ENCODE assay signal across 19 mouse cellular contexts in genomic region chr1:41141992-41142391, GRCm38 (mm10).
"Had no signal": no experiment of that assay in that cellular context is flagged by ENCODE, and none has a peak within 500 bp of the region (broad histone marks: within the 10 kb centered on the region; RNA-seq: fewer than 3 reads in every experiment).

No protein-coding gene starts in this region.

- H3K4me1 ChIP-seq: liver, embryonic 15.5 days; lung, embryonic 15.5 days; megakaryocyte, embryonic 14.5 days; neural tube, embryonic 15.5 days had no signal

- H3K27ac ChIP-seq: liver, embryonic 15.5 days; lung, embryonic 15.5 days; macrophage; midbrain, embryonic 13.5 days; midbrain, embryonic 15.5 days; neural tube, embryonic 13.5 days; neural tube, embryonic 15.5 days had no signal

- H3K27me3 ChIP-seq: liver, embryonic 15.5 days; lung, embryonic 15.5 days; megakaryocyte, embryonic 14.5 days; midbrain, embryonic 13.5 days; midbrain, embryonic 15.5 days; neural tube, embryonic 13.5 days; neural tube, embryonic 15.5 days had no signal

- H3K9me3 ChIP-seq: liver, embryonic 15.5 days; lung, embryonic 15.5 days; midbrain, embryonic 13.5 days; midbrain, embryonic 15.5 days; neural tube, embryonic 13.5 days; neural tube, embryonic 15.5 days had no signal

- H3K4me3 ChIP-seq: liver, embryonic 15.5 days; lung, embryonic 15.5 days; megakaryocyte, embryonic 14.5 days; midbrain, embryonic 13.5 days; midbrain, embryonic 15.5 days; neural tube, embryonic 13.5 days; neural tube, embryonic 15.5 days had no signal

- H3K9ac ChIP-seq: liver, embryonic 15.5 days; liver, postnatal 0 days; lung, embryonic 15.5 days; midbrain, embryonic 13.5 days; midbrain, embryonic 15.5 days; neural tube, embryonic 13.5 days; neural tube, embryonic 15.5 days had no signal

- H3K4me2 ChIP-seq: liver, embryonic 15.5 days; lung, embryonic 15.5 days; midbrain, embryonic 11.5 days; midbrain, embryonic 13.5 days; midbrain, embryonic 15.5 days; neural tube, embryonic 13.5 days; neural tube, embryonic 15.5 days had no signal

- ATAC-seq: liver, postnatal 0 days; midbrain, embryonic 13.5 days; midbrain, embryonic 15.5 days had no signal

- DNase-seq: liver, postnatal 0 days; lung, adult 2 months; lung, postnatal 14 days; lung, postnatal 36 days; right cerebral cortex, postnatal 25 days; right cerebral cortex, postnatal 4 days; spleen, adult 18-20 months; thymus, adult 18-20 months; thymus, postnatal 14 days; thymus, postnatal 36 days had no signal

- H3K36me3 ChIP-seq: liver, embryonic 15.5 days; lung, embryonic 15.5 days; midbrain, embryonic 13.5 days; midbrain, embryonic 15.5 days; neural tube, embryonic 13.5 days; neural tube, embryonic 15.5 days had no signal
